In the genomic region with DNA sequence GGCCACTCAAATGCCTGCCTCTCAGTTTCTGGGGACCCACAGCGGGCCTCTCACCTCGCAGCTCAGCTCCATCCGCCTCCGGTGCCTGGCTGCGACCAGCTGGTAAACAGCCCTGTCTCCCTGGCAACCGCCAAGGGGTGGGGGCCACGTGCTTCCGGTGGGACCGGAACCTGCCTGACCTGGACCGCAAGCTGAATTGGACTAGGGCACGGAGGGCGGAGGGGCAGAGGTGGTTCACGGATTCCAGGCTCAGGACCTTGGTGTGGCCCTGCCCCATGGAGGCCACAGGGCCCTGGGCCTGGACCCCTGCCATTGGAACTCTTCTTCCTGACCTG, we compare ENCODE assay signal across 9 mouse cellular contexts. TPM values are rescaled to one million over a fixed set of nuclear protein-coding genes. Genes with fewer than 3 reads are reported as not detected.
DNase-seq lines count a peak whose midpoint lies in the region; ATAC-seq and TF ChIP-seq lines count a peak whose summit lies in the region.
"Had no signal": no experiment of that assay in that cellular context is flagged by ENCODE, and none has a peak within 500 bp of the region (broad histone marks: within the 10 kb centered on the region; RNA-seq: fewer than 3 reads in every experiment).

No protein-coding gene starts in this region.

- H3K27me3 ChIP-seq in E14TG2a.4 (ENCODE audit: insufficient read depth, low read length): no peaks in the 10 kb centered on the region; the same call in 1 of the 2 replicates
- peaks cover 67% of the 10 kb centered on the region for H3K27me3 ChIP-seq in forebrain, embryonic 10.5 days (ENCODE audit: poor library complexity, severe bottlenecking)
- no peaks in the 10 kb centered on the region for H3K27me3 ChIP-seq in stomach, embryonic 15.5 days (replicated peaks)

- peaks cover 62% of the 10 kb centered on the region for H3K4me1 ChIP-seq in E14TG2a.4 (replicated peaks; ENCODE audit: low read depth, low read length)
- peaks cover 40% of the 10 kb centered on the region for H3K4me1 ChIP-seq in forebrain, embryonic 10.5 days
- peaks cover 26% of the 10 kb centered on the region; the same call in 1 of the 2 replicates for H3K4me1 ChIP-seq in stomach, embryonic 15.5 days

- DNase-seq in adrenal gland, postnatal 10 days: peak; percentile 80
- DNase-seq in forebrain, embryonic 10.5 days (ENCODE audit: extremely low spot score, low spot score): peak; percentile 71
- peak; percentile 60 to 73 for DNase-seq in heart, postnatal 14 days
- peak; percentile 90 to 97 for DNase-seq in kidney, postnatal 25 days
- peak; percentile 77 for DNase-seq in mesoderm, embryonic 11.5 days (ENCODE audit: low read depth, low spot score)

- H3K36me3 ChIP-seq in E14TG2a.4 (ENCODE audit: insufficient read depth, low read length): peaks cover 8% of the 10 kb centered on the region
- no peaks in the 10 kb centered on the region for H3K36me3 ChIP-seq in forebrain, embryonic 10.5 days (replicated peaks)
- no peaks in the 10 kb centered on the region for H3K36me3 ChIP-seq in stomach, embryonic 15.5 days

- H3K4me2 ChIP-seq in stomach, embryonic 15.5 days: peak overlapping the region; percentile 46

- 6% methylated on average over 13 of the region's 13 CpGs for WGBS in forebrain, embryonic 10.5 days
- WGBS in stomach, embryonic 15.5 days: 2% methylated on average over 13 of the region's 13 CpGs

- intact Hi-C loops in heart, postnatal 14 days (cut with DNase I): no loop called here

- H3K4me3 ChIP-seq in E14TG2a.4 (replicated peaks; ENCODE audit: low read length): peak overlapping the region; percentile 75
- peak overlapping the region; percentile 50 for H3K4me3 ChIP-seq in forebrain, embryonic 10.5 days
- peak overlapping the region; percentile 18; the same call in 1 of the 2 replicates for H3K4me3 ChIP-seq in stomach, embryonic 15.5 days (replicated peaks)
- H3K4me3 ChIP-seq: myocyte had no signal

- peak overlapping the region; percentile 84 for H3K27ac ChIP-seq in forebrain, embryonic 10.5 days
- H3K27ac ChIP-seq in stomach, embryonic 15.5 days: peak overlapping the region; percentile 36; the same call in 1 of the 2 replicates

- peak; percentile 56; the same call in 1 of the 2 replicates for ATAC-seq in stomach, embryonic 15.5 days (ENCODE audit: insufficient read depth, low FRiP score, low read depth)
- ATAC-seq in erythroblast, adult 5-6 weeks (replicated peaks; ENCODE audit: low FRiP score, poor library complexity, severe bottlenecking): no peak

- no peak for TF ChIP-seq CTCF in E14TG2a.4 (conservative IDR thresholded peaks at IDR 0.05; ENCODE audit: low read length)

- H3K9me3 ChIP-seq in E14TG2a.4 (ENCODE audit: low read length): no peaks in the 10 kb centered on the region
- no peaks in the 10 kb centered on the region for H3K9me3 ChIP-seq in forebrain, embryonic 10.5 days
- H3K9me3 ChIP-seq in stomach, embryonic 15.5 days: no peaks in the 10 kb centered on the region

- no peak overlapping the region for H3K9ac ChIP-seq in stomach, embryonic 15.5 days

RNA-seq across cellular contexts. Expression of gene Pla2g2c, which starts 0.5 kb away (rescaled TPM):
- not detected for total RNA-seq in adrenal gland, postnatal 10 days (2021)
- polyA plus RNA-seq in forebrain, embryonic 10.5 days (2016; fragmentation: Nextera tagmentation; extraction: Ambion mirVana): 0.33 and 0.57 TPM in 2 replicates
- not detected for total RNA-seq in heart, postnatal 14 days (2021)
- polyA plus RNA-seq in stomach, embryonic 15.5 days (2015; fragmentation: Nextera tagmentation; extraction: Ambion mirVana): 0.18 and 0.39 TPM in 2 replicates
- total RNA-seq in erythroblast, adult 5-6 weeks (2015; ENCODE audit: low replicate concordance): not detected in 2 replicates
- not detected in 2 replicates for total RNA-seq in erythroblast, adult 5-6 weeks (2017; ENCODE audit: low replicate concordance)
- polyA plus RNA-seq: myocyte had no signal

RNA-seq across cellular contexts. Expression of gene Ubxn10, which starts 11.9 kb away (rescaled TPM):
- total RNA-seq in adrenal gland, postnatal 10 days (2021): under 1 TPM; 0.72 to 0.76 TPM
- 1.0 and 1.4 TPM in 2 replicates for polyA plus RNA-seq in forebrain, embryonic 10.5 days (2016; fragmentation: Nextera tagmentation; extraction: Ambion mirVana)
- 1 to 10 TPM in 1 of 2 experiments, under 1 TPM in 1; 0.93 to 1.7 TPM for total RNA-seq in heart, postnatal 14 days (2021)
- polyA plus RNA-seq in stomach, embryonic 15.5 days (2015; fragmentation: Nextera tagmentation; extraction: Ambion mirVana): 1.3 and 1.6 TPM in 2 replicates
- total RNA-seq in erythroblast, adult 5-6 weeks (2015; ENCODE audit: low replicate concordance): not detected in 2 replicates
- not detected in 2 replicates for total RNA-seq in erythroblast, adult 5-6 weeks (2017; ENCODE audit: low replicate concordance)
- polyA plus RNA-seq: myocyte had no signal

RNA-seq across cellular contexts. Expression of gene Pla2g2f, which starts 32.3 kb away (rescaled TPM):
- 1 to 10 TPM; 8.9 to 9.0 TPM for total RNA-seq in adrenal gland, postnatal 10 days (2021)
- polyA plus RNA-seq in forebrain, embryonic 10.5 days (2016; fragmentation: Nextera tagmentation; extraction: Ambion mirVana): not detected in 2 replicates
- total RNA-seq in heart, postnatal 14 days (2021): under 1 TPM; 0.20 to 0.36 TPM
- 1.3 and 1.5 TPM in 2 replicates for polyA plus RNA-seq in stomach, embryonic 15.5 days (2015; fragmentation: Nextera tagmentation; extraction: Ambion mirVana)
- not detected in 2 replicates for total RNA-seq in erythroblast, adult 5-6 weeks (2015; ENCODE audit: low replicate concordance)
- total RNA-seq in erythroblast, adult 5-6 weeks (2017; ENCODE audit: low replicate concordance): not detected in 2 replicates
- polyA plus RNA-seq: myocyte had no signal

RNA-seq across cellular contexts. Expression of gene Pla2g2d, which starts 50.4 kb away (rescaled TPM):
- total RNA-seq in adrenal gland, postnatal 10 days (2021): 1 to 10 TPM; 2.9 to 3.7 TPM
- polyA plus RNA-seq in forebrain, embryonic 10.5 days (2016; fragmentation: Nextera tagmentation; extraction: Ambion mirVana): 0.15 TPM in 1 of 2 replicates, not detected in the other
- total RNA-seq in heart, postnatal 14 days (2021): under 1 TPM in 1 of 2 experiments, not detected in 1; 0.17 TPM
- 0.62 and 1.1 TPM in 2 replicates for polyA plus RNA-seq in stomach, embryonic 15.5 days (2015; fragmentation: Nextera tagmentation; extraction: Ambion mirVana)
- 0.84 TPM in 1 of 2 replicates, not detected in the other for total RNA-seq in erythroblast, adult 5-6 weeks (2015; ENCODE audit: low replicate concordance)
- total RNA-seq in erythroblast, adult 5-6 weeks (2017; ENCODE audit: low replicate concordance): 0.26 TPM in 1 of 2 replicates, not detected in the other

Comparison
In these comparisons a context has a peak if more than half of its experiments do, and no peak if none do; other contexts are left out.
1. H3K4me3 ChIP-seq: peak in every context shown above with its lines; median percentile 75 in E14TG2a.4; 50 in forebrain, embryonic 10.5 days; 18 in stomach, embryonic 15.5 days.
2. RNA of gene Pla2g2f, which starts 32.3 kb away (total RNA-seq): 8.9 to 9.0 TPM in adrenal gland, postnatal 10 days; 0.20 to 0.36 TPM in heart, postnatal 14 days and not detected in erythroblast, adult 5-6 weeks; every median in the first group is over 4 times any median in the second.
3. Peak in every context shown above with its lines, with median percentiles within 50 percentile points of each other: DNase-seq.